Mouse (Mus musculus): ENCODE results near the gene Inava. TPM values are rescaled to one million over a fixed set of nuclear protein-coding genes. Genes with fewer than 3 reads are reported as not detected.

Gene Inava
- total RNA-seq, 4 experiments from 2014 or later: 0.08 TPM; not detected in 3

Other genes with a start within 250 kb of the Inava start
- under 1 TPM in 3 of 4 experiments, not detected in 1; 0.12 to 0.17 (median 0.15) TPM for gene Igfn1, start 227.9 kb downstream of the Inava start, total RNA-seq (2022)
- gene Tmem9, start 226.1 kb downstream of the Inava start, total RNA-seq (2022): 10 to 100 TPM; 37.4 to 55.6 (median 50.2) TPM
- gene Ascl5, start 183.5 kb downstream of the Inava start, total RNA-seq (2022): not detected
- gene Cacna1s, start 181.5 kb downstream of the Inava start, total RNA-seq (2022): 1 to 10 TPM in 1 of 4 experiments, under 1 TPM in 3; 0.40 to 1.0 (median 0.75) TPM
- gene Kif21b, start 102.9 kb downstream of the Inava start, total RNA-seq (2022): 10 to 100 TPM in 2 of 4 experiments, 1 to 10 TPM in 2; 3.8 to 12.3 (median 7.6) TPM
- gene Mroh3, start 21.4 kb downstream of the Inava start, total RNA-seq (2022): not detected
- under 1 TPM in 1 of 4 experiments, not detected in 3; 0.38 TPM for gene Gpr25, start 26.6 kb upstream of the Inava start, total RNA-seq (2022)
- 10 to 100 TPM; 31.6 to 46.8 (median 39.7) TPM for gene Camsap2, start 111.8 kb upstream of the Inava start, total RNA-seq (2022)
- 10 to 100 TPM; 12.1 to 13.5 (median 12.9) TPM for gene Ddx59, start 181.0 kb upstream of the Inava start, total RNA-seq (2022)
- under 1 TPM; 0.37 to 0.66 (median 0.52) TPM for gene Kif14, start 232.1 kb upstream of the Inava start, total RNA-seq (2022)

Measured in adrenal gland, adult 8-10 months (tissue).